Mouse (Mus musculus) small intestine, adult 2 months (tissue): ENCODE results near the gene Tmem126b.

Experiments
- CTCF ChIP-seq: fragments of 200-500 bp; IDR thresholded peaks from 2 replicates; pipeline ENCODE4 v1.5.1; 2012; ENCODE audit warnings: low read depth, mild to moderate bottlenecking, control low read depth, inconsistent platforms, low read length, moderate library complexity, mixed read lengths; ENCODE audit not compliant: insufficient replicate concordance, insufficient read length; ENCODE audit errors: extremely low read depth
- POLR2A ChIP-seq: fragments of 200-500 bp; IDR thresholded peaks from 2 replicates; pipeline ENCODE4 v1.6.1; 2012; ENCODE audit warnings: low read depth, mild to moderate bottlenecking, control low read depth, inconsistent platforms, low read length, moderate library complexity

DNA sequence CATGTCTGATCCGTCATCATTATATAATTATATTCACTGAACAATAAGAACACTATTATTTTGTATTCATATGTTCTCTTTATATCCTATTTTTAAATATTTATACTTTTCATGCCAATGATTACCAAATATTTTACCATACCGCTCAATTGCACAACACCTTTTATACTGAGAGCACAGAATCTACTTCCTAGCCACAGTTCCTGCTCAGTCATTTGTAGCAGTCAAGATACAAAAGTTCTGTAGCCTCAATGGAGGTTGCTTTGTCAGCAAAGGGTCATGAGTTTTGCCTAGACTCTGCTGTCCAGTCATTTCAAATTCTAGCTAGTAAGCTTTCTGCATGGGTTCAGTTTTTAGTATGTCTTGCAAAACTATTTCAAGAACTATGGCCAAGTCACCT is 6.8 kb upstream of the Tmem126b start:
- TF ChIP-seq CTCF, result no peak
- TF ChIP-seq POLR2A, result no peak
